Mouse (Mus musculus) kidney, adult 2 months (tissue): ENCODE data around the gene Trim62. TPM values are rescaled to one million over a fixed set of nuclear protein-coding genes. Genes with fewer than 3 reads are reported as not detected.

Experiments
- DNase-seq: peaks from one replicate; pipeline ENCODE4 v3.0.0; 2021
- H3K27ac ChIP-seq: fragments of 200-500 bp; 2 replicates; pipeline ENCODE4 v1.5.1; 2012; ENCODE audit warnings: low read depth, low read length, control low read depth, inconsistent platforms; ENCODE audit not compliant: insufficient read depth
- H3K27me3 ChIP-seq: fragments of 200-500 bp; replicated peaks from 2 replicates; pipeline ENCODE4 v1.6.1; 2012; ENCODE audit warnings: mild to moderate bottlenecking, moderate library complexity, low read length, inconsistent platforms; ENCODE audit not compliant: control insufficient read depth, insufficient read depth
- H3K36me3 ChIP-seq: fragments of 200-500 bp; 2 replicates; pipeline ENCODE4 v1.6.1; 2012; ENCODE audit warnings: mild to moderate bottlenecking, moderate library complexity, low read length, inconsistent platforms; ENCODE audit not compliant: control insufficient read depth, insufficient read depth
- H3K4me1 ChIP-seq: fragments of 200-500 bp; 2 replicates; pipeline ENCODE4 v1.6.1; 2011; ENCODE audit warnings: low read length; ENCODE audit not compliant: control insufficient read depth, insufficient read depth
- H3K4me3 ChIP-seq: fragments of 200-500 bp; 2 replicates; pipeline ENCODE4 v1.5.1; 2011; ENCODE audit warnings: mild to moderate bottlenecking, low read depth, low read length, control low read depth; ENCODE audit not compliant: insufficient read depth
- CTCF ChIP-seq: fragments of 200-500 bp; conservative IDR thresholded peaks from 2 replicates; pipeline ENCODE4 v1.5.1; 2011; ENCODE audit warnings: low read depth, mild to moderate bottlenecking, control low read depth, low read length, moderate library complexity, mixed read lengths; ENCODE audit not compliant: insufficient read depth, insufficient read length
- POLR2A ChIP-seq: fragments of 200-500 bp; IDR thresholded peaks from one replicate; pipeline ENCODE4 v1.6.1; 2011; ENCODE audit warnings: low read depth, low read length, control low read depth
- WGBS: fragments of 180-500 bp; shearing (Covaris S2); methylation state at CpG from one replicate; pipeline ENCODE4 v1.1.7; 2018; 5-methylcytosine and 5-hydroxymethylcytosine counted together
- polyA plus RNA-seq: library from polyadenylated mRNA; depleted of rRNA; stranded (reverse); fragments of >200 nt; gene quantifications from 2 replicates; pipeline ENCODE4 v1.2.3, GENCODE M21; 2012

Gene Trim62
- polyA plus RNA-seq, 1 experiment: 3.3 TPM

GRCm38 (mm10) chr4:128923603-128924002 lies 40.2 kb downstream of the Trim62 start:
- 92% methylated on average over 3 of the region's 3 CpGs for WGBS
- TF ChIP-seq POLR2A (no peak), CTCF (no peak)

GRCm38 (mm10) chr4:128924841-128925606 lies 41.6 kb downstream of the Trim62 start:
- TF ChIP-seq POLR2A (peak; percentile 68), CTCF (peak; percentile 87)
- H3K36me3 ChIP-seq: no peaks in the 10 kb centered on the region
- H3K27me3 ChIP-seq: no peaks in the 10 kb centered on the region
- no peaks in the 10 kb centered on the region for H3K4me1 ChIP-seq
- H3K4me3 ChIP-seq: peak overlapping the region; percentile 38
- WGBS: 13% methylated on average over 36 of the region's 36 CpGs
- H3K27ac ChIP-seq: no peak overlapping the region
- DNase-seq: peak; percentile 81

More at GRCm38 (mm10) chr4:128923603-128924002, 40.2 kb downstream of the Trim62 start:
- no peak overlapping the region for H3K4me3 ChIP-seq
- no peaks in the 10 kb centered on the region for H3K36me3 ChIP-seq
- no peak for DNase-seq
- H3K27ac ChIP-seq: no peak overlapping the region
- no peaks in the 10 kb centered on the region for H3K4me1 ChIP-seq
- H3K27me3 ChIP-seq: no peaks in the 10 kb centered on the region

GRCm38 (mm10) chr4:128932783-128933182 lies 49.4 kb downstream of the Trim62 start:
- DNase-seq: no peak
- H3K27ac ChIP-seq: no peak overlapping the region
- H3K36me3 ChIP-seq: no peaks in the 10 kb centered on the region
- WGBS: 66% methylated on average over 7 of the region's 7 CpGs
- no peak overlapping the region for H3K4me3 ChIP-seq
- H3K4me1 ChIP-seq: no peaks in the 10 kb centered on the region
- no peak for TF ChIP-seq CTCF
- no peak for TF ChIP-seq POLR2A
- H3K27me3 ChIP-seq: no peaks in the 10 kb centered on the region

- H3K4me3 ChIP-seq: no peak overlapping the region
- TF ChIP-seq POLR2A (no peak), CTCF (no peak)
- H3K27me3 ChIP-seq: no peaks in the 10 kb centered on the region
- no peaks in the 10 kb centered on the region; the same call in 1 of the 2 replicates for H3K4me1 ChIP-seq
- no peak overlapping the region for H3K27ac ChIP-seq
- 72% methylated on average over 5 of the region's 5 CpGs for WGBS
- DNase-seq: no peak
- no peaks in the 10 kb centered on the region for H3K36me3 ChIP-seq
Measured at GRCm38 (mm10) chr4:128935595-128935994, 52.2 kb downstream of the Trim62 start.

- Histone ChIP-seq H3K27ac (no peak overlapping the region), H3K36me3 (no peaks in the 10 kb centered on the region), H3K4me3 (no peak overlapping the region), H3K27me3 (no peaks in the 10 kb centered on the region), H3K4me1 (no peaks in the 10 kb centered on the region; the same call in 1 of the 2 replicates)
- 65% methylated on average over 3 of the region's 3 CpGs for WGBS
- TF ChIP-seq POLR2A (no peak), CTCF (peak; percentile 41)
- no peak for DNase-seq
Measured at GRCm38 (mm10) chr4:128942346-128942745, 59.0 kb downstream of the Trim62 start.

- no peak overlapping the region for H3K4me3 ChIP-seq
- TF ChIP-seq POLR2A (no peak), CTCF (no peak)
Measured at GRCm38 (mm10) chr4:128946736-128947135, 63.4 kb downstream of the Trim62 start.

GRCm38 (mm10) chr4:128947326-128947933 lies 64.0 kb downstream of the Trim62 start:
- Histone ChIP-seq H3K27ac (no peak overlapping the region), H3K27me3 (no peaks in the 10 kb centered on the region), H3K36me3 (no peaks in the 10 kb centered on the region), H3K4me1 (no peaks in the 10 kb centered on the region), H3K4me3 (no peak overlapping the region)
- 29% methylated on average over 18 of the region's 18 CpGs for WGBS
- DNase-seq: no peak
- no peak for TF ChIP-seq POLR2A
- TF ChIP-seq CTCF: no peak

More at GRCm38 (mm10) chr4:128946736-128947135, 63.4 kb downstream of the Trim62 start:
- H3K27ac ChIP-seq: no peak overlapping the region
- WGBS: 87% methylated on average over 9 of the region's 9 CpGs
- H3K27me3 ChIP-seq: no peaks in the 10 kb centered on the region
- DNase-seq: no peak
- H3K36me3 ChIP-seq: no peaks in the 10 kb centered on the region
- H3K4me1 ChIP-seq: no peaks in the 10 kb centered on the region
